Mouse (Mus musculus) MEL (cell line): ENCODE measurements around the gene Mboat2.

Experiments used
- BHLHE40 ChIP-seq: IDR thresholded peaks from 2 replicates; pipeline ENCODE4 v1.6.1; 2012; ENCODE audit warnings: low read depth, mild to moderate bottlenecking, inconsistent platforms, low read length, improper control_type of control experiment, borderline replicate concordance
- CHD1 ChIP-seq: IDR thresholded peaks from 2 replicates; pipeline ENCODE4 v1.6.1; 2012; ENCODE audit warnings: low read depth, mild to moderate bottlenecking, inconsistent platforms, low read length, improper control_type of control experiment
- CHD2 ChIP-seq: IDR thresholded peaks from 2 replicates; pipeline ENCODE4 v1.6.1; 2011; ENCODE audit warnings: low read length, improper control_type of control experiment
- CTCF ChIP-seq, 3 experiments: IDR thresholded peaks in 2 of 3; conservative IDR thresholded peaks in 1 of 3; 2 replicates each; pipeline ENCODE4 v1.5.1; 2011 to 2012; ENCODE audit warnings: low read length in 3 of 3, low read depth in 2 of 3, mild to moderate bottlenecking in 2 of 3, improper control_type of control experiment in 1 of 3, inconsistent platforms in 1 of 3, mixed read lengths in 1 of 3, moderate library complexity in 1 of 3; ENCODE audit not compliant: control insufficient read depth in 1 of 3, insufficient read depth in 1 of 3, poor library complexity in 1 of 3, severe bottlenecking in 1 of 3
- E2F4 ChIP-seq: IDR thresholded peaks from 2 replicates; pipeline ENCODE4 v1.6.1; 2011; ENCODE audit warnings: low read depth, low read length, improper control_type of control experiment, borderline replicate concordance
- MYC ChIP-seq: IDR thresholded peaks from 2 replicates; pipeline ENCODE4 v1.6.1; 2011; ENCODE audit warnings: low read depth, mild to moderate bottlenecking, low read length, improper control_type of control experiment, moderate library complexity
- POLR2A ChIP-seq, 2 experiments: IDR thresholded peaks; 2 replicates each; pipeline ENCODE4 v1.6.1; 2011 to 2012; ENCODE audit warnings: low read length in 2 of 2, mild to moderate bottlenecking in 2 of 2, control low read depth in 1 of 2, improper control_type of control experiment in 1 of 2, low read depth in 1 of 2, moderate library complexity in 1 of 2; ENCODE audit not compliant: control insufficient read depth in 1 of 2, insufficient read depth in 1 of 2, poor library complexity in 1 of 2
- POLR2AphosphoS2 ChIP-seq: IDR thresholded peaks from 2 replicates; pipeline ENCODE4 v1.6.1; 2011; ENCODE audit warnings: low read length, improper control_type of control experiment
- TAL1 ChIP-seq: IDR thresholded peaks from 2 replicates; pipeline ENCODE4 v1.6.1; 2012; ENCODE audit warnings: mild to moderate bottlenecking, inconsistent platforms, low read length, moderate library complexity, mixed read lengths
- USF2 ChIP-seq, 2 experiments: IDR thresholded peaks; 2 replicates each; pipeline ENCODE4 v1.6.1; 2011 to 2012; ENCODE audit warnings: improper control_type of control experiment in 2 of 2, low read length in 2 of 2, borderline replicate concordance in 1 of 2, inconsistent platforms in 1 of 2, low read depth in 1 of 2, mild to moderate bottlenecking in 1 of 2; ENCODE audit not compliant: insufficient read depth in 1 of 2
- ZC3H11A ChIP-seq: IDR thresholded peaks from 2 replicates; pipeline ENCODE4 v1.6.1; 2012; ENCODE audit warnings: low read depth, mild to moderate bottlenecking, inconsistent platforms, low read length, improper control_type of control experiment
- ZKSCAN1 ChIP-seq: IDR thresholded peaks from 2 replicates; pipeline ENCODE4 v1.6.1; 2012; ENCODE audit warnings: low read depth, mild to moderate bottlenecking, inconsistent platforms, low read length, improper control_type of control experiment, moderate library complexity
- ZMIZ1 ChIP-seq: IDR thresholded peaks from 2 replicates; pipeline ENCODE4 v1.6.1; 2012; ENCODE audit warnings: low read depth, mild to moderate bottlenecking, inconsistent platforms, low read length, improper control_type of control experiment, moderate library complexity

- TF ChIP-seq CTCF (IDR thresholded peaks at IDR 0.05 in 2 of 3, conservative IDR thresholded peaks at IDR 0.05 in 1 of 3; ENCODE audit: control insufficient read depth in 1 of 3, insufficient read depth in 1 of 3, low read depth in 2 of 3, low read length in 3 of 3, poor library complexity in 1 of 3, severe bottlenecking in 1 of 3), result no peak
- TF ChIP-seq CHD1, result no peak
- no peak for TF ChIP-seq USF2 (IDR thresholded peaks at IDR 0.05; ENCODE audit: borderline replicate concordance in 1 of 2, insufficient read depth in 1 of 2, low read depth in 1 of 2, low read length in 2 of 2)
- TF ChIP-seq POLR2A (IDR thresholded peaks at IDR 0.05; ENCODE audit: control insufficient read depth in 1 of 2, insufficient read depth in 1 of 2, low read depth in 1 of 2, low read length in 2 of 2, poor library complexity in 1 of 2), result no peak
- no peak for TF ChIP-seq E2F4
- TF ChIP-seq TAL1, result no peak
- TF ChIP-seq ZC3H11A, result no peak
- TF ChIP-seq POLR2AphosphoS2, result no peak
- TF ChIP-seq CHD2, result no peak
- no peak for TF ChIP-seq BHLHE40
- TF ChIP-seq ZKSCAN1, result no peak
- no peak for TF ChIP-seq ZMIZ1
- no peak for TF ChIP-seq MYC
Measured at GRCm38 (mm10) chr12:24823636-24824354, 6.9 kb upstream of the Mboat2 start.
